Mouse (Mus musculus): Measurements from ENCODE around the gene Trappc6a.
A peak's percentile ranks its signal among the peaks of the same experiment; 100 is the strongest.
"Not testable (repeated sequence)": the region's sequence is repeated elsewhere in the genome, so short reads cannot be mapped to it uniquely, and the experiment has no call there.

Trappc6a gene

DNA sequence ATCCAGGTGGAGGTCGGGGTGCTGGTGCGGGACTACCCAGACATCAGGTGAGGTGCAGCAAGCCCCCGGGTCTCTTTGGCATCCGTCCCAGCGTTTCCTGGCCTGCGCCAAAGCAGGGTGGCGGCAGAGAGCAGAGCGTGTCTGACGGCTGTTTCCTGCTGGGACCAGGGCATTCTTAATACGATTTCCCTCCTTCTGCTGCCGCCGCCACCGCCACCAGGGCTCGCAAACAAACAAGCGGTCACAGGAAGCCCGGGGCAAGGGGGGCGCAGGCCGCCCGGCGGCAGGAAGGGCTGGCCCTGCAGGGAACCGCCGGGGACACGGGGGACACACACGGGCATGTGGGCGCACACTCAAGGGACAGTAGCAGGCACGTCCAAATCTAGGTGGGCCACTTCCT, 16.5 kb upstream of the Trappc6a start:
- DNase-seq: peak; percentile 59

DNA sequence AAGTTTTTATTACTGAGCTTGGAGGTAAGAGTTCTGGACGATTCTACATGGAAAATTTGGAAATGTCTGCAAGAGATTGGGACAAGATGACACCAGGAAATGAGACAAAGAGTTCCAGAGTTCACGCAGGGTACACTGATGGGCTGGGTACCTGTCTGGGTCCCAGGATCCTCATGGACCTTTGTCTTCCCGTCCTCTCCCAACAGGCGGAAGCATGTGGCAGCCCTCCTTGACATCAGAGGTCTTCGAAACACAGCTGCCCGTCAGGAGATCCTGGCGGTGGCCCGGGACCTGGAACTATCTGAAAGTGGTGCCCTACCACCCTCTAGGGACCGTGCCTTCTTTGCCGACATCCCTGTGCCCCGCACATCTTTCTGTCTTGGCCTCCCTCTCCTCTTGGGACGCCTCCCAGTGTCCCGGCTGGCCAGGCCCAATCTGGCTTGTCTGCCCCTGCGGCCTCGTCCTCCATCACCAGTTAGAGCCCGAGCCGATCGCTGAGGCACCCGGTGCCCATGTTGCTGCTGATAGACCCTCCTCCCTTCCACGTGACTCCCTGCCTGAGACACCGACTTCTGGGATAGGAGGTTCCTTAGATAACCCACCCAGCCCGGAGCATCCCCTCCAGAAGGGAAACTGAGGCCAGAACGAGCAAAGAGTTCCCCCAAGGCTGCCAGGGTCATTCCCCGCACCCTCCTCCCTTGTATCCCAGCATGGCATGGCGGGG, 13.3 kb upstream of the Trappc6a start:
- no peak for DNase-seq

DNA sequence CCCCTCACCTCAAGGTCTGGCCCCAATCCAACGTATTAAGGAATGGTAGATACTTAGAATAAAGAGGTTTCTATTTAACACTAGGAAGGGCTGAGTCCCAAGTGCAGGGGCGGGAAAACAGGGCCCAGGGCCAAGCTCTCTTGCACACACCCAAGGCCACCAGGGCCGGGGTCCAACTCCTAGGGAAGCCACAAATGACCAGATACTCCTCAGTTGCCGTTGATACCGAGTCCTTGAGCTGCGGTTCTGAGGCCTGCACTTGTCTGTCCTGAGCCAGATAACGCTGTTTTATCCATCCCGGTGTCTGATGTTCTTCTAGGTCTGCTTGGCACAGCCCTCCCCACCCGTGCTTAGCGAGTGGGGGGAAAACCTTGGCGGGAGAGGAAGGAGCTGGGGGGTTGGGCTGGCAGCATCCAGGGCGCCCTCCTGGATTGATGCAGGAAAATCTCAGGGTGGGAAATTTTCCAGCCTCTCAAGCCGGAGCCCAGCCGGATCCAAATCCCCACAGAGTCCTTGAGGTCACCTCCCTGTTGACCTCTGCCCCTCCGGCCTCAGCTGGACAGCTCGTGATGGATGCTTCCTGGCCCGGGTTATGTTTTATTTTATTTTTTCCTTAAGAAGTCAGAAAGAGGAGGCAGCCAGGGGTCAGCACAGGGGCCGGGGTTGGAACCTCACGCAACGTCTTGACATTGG, 12.5 kb upstream of the Trappc6a start:
- DNase-seq: no peak

DNA sequence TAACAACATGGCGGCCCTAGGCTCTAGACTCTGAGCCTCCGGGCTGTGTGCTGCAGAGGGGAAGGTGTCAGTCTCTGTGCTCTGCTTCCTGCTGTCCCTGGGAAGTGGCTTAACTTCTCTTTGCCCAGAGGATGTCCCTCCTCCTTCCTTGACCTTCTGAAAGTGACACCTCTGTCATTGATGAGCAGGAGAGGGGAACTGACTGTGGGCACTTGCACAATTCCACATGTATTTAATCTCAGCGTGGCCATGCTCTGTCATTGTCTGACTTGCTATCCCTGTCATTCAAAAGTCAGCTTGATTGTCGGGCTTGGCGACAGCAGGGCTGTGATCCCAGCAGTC, 12.0 kb upstream of the Trappc6a start:
- no peak for DNase-seq

DNA sequence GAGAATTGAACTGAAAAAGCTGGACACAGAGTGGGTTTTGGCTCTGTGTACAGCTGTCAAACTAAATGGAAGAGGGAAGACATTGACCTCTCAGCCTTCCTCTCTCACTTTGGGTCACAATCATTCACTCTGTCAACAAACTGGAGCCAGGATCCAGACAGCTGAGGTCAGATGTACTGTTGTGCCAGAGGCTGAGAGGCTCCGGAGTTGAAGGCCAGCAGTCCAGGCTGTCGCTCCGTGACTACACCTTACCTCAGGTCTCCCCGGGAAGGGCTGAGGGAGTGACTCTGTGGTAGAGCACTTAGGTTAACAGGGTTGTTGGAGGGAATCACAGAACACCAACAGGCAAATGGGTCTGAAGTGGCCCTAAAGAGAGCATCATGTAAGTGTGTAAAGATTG, 9.9 kb upstream of the Trappc6a start:
- no peak for DNase-seq

DNA sequence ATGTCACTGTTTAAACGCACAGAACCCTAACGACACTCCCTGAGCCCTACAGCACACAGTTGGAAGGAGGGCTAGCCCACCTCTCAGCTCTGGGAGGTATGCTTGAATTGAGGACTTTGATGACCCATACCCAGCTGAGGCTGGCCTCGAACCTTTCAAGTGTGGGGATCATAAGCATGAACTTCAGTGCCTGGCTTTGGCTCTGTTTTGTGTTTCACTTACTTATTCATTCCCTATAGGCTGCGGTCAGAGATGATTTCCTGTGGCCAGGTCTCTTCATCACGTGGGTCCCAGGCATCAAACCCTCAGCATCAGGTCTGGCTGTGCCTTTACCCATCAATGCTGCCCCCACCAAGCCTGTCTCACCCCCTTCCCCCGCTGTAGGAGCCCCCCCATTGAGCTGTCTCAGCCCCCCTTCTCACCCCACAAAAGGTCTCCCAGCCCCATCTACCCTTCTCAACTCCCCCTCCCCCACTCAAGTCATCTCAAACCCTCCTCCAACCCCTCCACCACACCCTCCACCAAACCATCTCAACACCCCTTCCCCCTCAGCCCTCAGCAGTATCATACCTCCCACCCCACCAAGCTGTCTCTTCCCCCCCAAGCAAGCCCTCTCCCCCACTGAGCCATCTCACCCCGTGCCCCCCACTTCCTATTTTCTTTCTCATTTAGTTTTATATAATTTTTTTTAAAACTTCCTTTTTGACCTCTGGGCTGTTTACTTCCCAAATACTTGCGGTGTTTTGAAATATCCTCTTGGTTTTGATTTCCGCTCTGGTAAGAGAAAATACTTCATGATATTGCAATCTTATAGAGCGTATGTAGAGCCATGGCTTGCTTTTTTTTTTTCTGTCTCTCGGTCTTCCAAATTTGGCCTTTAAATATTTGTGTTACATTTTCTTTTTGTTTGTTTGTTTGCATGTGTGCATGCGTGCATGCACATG, 7.5 kb upstream of the Trappc6a start:
- DNase-seq: no peak

DNA sequence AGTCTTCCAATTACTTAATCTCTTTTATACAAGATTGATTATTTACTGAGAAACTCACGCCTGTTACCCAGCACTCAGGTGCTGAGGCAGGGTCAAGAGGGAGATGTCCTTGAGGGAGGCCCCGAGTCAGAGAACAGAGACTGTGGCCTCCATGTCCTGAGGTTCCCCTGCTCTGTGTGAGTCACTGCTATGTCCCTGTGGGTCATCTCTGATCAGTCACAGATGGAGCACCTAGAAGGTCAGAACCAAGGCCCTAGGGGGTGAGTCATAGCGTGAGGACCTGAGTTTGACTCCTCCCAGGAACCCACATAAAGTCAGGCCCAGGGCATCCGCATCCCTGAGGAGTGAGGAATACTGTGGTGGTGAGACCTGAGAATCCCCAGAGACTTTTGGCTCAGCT, 6.5 kb upstream of the Trappc6a start:
- no peak for DNase-seq

DNA sequence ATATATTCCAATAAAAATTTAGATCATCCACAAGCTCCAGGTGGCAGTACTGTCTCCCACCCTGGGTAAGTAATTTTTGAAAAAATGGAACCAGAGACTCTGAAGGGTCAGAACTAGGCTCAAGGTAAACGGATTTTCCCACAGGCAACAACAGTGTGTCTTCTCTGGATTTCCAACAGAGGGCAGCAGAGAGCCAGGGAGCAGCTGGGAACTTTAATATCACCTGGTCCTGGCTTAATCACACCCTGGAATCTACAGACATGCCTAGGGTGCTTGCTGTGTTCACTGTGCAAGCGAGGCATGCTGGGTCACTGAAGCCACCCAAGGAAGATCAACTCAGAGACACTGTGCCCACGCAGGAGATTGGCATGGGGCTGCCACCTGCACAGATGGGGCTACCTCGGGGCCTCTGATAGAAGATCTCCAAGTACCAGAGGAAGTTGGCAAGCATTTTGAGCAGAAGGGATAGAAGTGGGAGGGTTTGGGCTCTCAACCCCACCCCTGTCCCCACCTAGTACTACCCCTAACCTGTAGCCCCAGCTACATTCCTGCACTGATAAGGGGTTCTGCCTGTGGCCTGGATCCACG, 4.6 kb upstream of the Trappc6a start:
- DNase-seq: peak; percentile 77

DNA sequence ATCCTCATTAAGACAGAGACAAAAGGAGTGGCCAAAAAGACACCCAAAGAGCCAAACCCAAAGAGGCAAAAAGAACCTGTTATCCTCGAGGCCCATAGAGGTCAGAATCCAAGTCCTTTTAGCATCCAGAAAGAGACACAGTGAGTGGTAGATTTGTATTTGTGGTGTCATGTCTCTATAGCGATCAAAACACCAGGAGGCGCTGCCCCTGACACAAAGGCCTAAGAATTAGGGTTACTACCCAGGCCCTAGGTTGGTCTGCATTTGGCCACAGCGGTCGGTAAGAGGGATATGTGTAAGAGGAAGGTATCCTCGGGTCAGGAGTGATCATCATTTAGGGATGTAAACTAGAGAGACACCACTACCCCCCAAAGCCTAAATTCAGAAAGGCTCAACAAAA, 1.9 kb upstream of the Trappc6a start:
- peak; percentile 37 for DNase-seq

DNA sequence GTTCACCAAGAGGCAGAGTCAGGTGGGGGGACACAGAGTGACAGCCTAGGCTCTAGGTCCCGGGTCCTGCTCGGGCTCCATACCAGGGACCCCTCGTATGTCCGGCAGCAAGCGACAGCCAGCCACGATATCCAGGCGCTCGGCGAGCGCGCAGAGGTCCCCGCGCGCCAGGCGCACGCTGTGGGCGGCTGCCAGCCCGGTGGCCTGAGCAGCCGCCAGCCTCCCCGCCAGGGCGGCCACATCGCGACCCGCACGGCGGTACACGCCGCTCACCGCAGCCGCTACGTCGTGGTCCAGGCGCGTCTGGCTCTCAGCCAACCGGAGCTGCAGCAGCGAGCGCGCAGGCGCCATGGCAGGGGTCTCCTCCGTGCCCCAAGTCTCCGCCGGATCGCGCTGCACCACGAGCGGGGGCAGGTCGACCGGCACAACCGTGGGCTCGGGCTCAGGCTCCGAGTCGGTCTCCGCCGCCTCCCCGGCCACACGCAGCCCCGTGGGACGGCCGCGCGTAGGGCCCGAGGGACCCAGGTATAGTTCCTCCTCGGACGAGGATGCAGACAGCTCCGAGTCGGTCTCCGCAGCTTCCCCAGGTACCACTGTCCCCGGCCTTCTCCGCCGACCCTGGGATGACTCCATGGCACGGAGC, 1.1 kb upstream of the Trappc6a start:
- peak; percentile 83 for DNase-seq

DNA sequence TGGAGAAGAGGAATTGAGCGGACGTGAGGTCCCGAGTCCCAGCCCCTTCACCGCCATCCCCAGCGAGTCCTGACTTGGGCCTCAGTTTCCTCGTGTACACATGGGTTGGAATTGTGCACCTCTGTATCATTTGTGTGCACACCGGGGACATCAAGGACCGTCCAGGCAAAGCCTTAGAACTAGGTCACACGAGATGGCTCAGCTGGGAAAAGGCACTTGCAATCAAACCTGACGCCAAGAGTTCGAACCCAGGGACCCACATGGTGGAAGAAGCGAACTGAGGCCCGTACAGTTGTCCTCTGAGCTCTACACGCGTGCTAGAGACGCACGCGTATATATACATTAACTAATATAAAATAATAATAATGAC, 598 bp upstream of the Trappc6a start:
- peak; percentile 35 for DNase-seq

DNA sequence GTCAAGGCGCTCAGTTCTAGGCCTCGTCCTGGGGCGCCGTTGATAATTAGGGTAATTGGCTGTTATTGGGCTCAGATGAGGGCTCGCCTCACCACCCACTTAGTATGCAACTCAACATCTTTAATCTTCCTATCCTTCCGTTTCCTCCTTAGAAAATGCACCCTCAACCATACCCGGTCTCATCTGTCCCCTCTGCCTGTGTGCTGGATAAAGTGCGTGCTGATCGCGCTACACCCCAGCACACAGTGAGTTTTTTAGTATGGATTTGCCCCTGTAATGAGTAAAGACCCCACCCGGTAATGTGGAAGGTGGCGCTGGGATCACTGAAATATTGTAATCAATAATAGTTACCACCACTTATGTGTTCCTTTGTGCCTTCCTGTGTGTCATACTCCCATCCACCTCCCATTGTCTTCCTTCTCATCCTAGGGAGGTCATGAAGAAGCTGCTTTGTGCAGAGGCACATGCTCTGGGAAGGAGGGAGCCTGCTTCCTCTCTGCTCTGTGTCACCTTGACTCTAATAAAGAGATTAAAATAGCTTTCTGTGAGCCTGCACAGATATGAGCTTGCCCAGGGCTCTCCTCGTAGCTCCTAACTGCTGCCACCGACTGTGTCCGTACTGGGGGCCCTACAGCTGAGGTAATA, 851 bp downstream of the Trappc6a start:
- no peak for DNase-seq

DNA sequence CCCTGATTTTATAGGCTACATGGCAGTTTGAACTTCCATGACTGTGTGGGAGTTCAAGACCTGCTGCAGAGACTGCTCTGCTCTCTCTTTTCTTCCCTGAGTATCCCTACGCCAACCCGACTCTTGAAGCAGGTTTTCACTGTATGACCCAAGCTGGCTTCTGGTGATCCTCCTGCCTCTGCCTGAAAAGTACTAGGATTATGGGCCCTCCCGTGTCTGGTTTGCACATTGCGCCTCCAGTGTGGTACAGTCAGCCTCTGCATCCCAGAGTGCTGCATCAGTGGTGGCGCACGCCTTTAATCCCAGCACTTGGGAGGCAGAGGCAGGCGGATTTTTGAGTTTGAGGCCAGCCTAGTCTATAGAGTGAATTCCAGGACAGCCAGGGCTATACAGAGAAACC, 1.6 kb downstream of the Trappc6a start:
- DNase-seq: no peak

DNA sequence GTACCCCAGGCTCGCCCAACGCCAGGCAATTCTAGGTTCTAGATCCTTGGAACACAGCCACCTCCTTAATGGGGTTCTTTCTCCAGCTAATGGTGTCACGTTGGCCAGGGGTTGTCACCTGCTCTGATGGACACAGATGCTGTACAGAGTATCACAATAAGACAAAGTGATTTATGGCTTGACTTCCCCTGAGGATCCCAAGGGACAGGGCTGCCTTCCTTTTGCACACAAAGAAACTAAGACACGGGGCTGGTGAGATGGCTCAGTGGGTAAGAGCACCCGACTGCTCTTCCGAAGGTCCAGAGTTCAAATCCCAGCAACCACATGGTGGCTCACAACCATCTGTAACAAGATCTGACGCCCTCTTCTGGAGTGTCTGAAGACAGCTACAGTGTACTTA, 3.7 kb downstream of the Trappc6a start:
- not testable (repeated sequence) for DNase-seq

DNA sequence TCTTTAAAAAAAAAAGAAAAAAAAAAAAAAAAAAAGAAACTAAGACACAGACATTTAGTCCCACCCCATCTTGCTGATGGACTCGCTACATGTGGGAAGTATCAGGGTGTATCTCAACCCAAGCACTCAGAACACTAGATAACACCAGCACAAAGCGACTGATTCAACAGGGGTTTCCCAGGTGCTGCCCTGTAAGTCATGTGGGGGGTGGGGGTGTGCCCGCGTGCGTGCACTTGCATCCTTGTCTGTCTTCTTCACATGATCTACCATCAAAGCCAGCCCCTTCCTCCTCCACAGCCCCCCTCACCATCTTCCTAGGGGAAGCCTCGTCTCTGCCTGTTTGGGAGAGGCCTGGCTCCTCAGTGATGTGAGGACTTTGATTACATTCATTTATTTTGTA, 4.2 kb downstream of the Trappc6a start:
- no peak for DNase-seq

DNA sequence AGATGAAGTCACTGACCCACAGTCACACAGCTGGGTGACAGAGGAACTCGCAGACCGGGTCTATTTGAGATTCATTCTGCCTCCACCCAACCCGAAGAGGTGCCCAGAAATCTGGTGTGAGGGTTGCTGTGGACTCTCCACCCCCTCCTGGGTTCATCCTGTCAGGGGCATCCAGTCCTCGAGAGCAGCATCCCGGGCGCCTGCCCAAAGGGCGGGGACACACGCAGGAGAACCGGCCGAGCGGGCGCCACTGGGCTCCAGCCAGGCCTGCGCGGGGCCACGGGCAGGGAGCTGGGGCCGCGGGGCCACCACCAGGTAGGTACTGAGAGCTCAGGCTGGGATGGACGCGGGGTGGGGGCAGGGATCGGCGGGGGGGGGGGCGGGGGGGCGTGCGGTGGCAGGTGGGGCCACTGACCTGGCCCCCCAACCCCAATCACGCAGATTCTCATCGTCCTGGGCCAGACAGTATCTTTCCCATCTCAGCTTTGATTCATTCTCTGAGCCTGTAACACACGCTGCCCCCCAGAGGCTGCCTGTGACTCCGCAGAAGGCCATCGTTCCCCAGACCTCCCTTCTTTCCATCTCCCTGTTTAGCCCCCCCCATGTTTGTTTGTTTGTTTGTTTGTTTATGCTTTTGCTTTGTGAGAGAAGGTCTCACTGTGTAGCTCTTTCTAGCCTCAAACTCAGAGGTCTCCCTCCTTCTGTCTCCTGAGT, 9.6 kb downstream of the Trappc6a start, which contains the start of gene Nkpd1:
Nkpd1 (plus strand) TSS at position 187 of the 714 bp plus-strand sequence.
- DNase-seq: peak; percentile 54

DNA sequence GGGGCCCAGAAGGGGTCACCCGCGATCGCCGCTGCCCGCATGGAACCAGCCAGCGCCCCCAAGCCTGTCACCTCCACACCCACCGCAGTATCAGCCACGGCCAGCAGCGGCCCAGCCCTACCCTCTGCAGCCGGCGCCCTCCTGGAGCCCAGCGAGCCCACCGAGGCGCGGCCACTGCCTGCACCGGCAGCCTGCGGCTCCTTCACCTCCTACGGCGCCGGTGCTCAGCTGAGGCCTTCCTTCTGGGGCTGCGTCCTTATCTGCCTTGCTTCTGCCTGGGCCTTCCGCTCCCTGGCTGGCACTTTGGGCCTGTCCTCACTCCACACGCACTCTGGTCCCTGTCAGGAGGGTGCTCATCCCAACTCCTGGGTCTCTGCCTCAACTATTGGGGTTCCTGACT, 11.8 kb downstream of the Trappc6a start:
- peak; percentile 41 for DNase-seq

DNA sequence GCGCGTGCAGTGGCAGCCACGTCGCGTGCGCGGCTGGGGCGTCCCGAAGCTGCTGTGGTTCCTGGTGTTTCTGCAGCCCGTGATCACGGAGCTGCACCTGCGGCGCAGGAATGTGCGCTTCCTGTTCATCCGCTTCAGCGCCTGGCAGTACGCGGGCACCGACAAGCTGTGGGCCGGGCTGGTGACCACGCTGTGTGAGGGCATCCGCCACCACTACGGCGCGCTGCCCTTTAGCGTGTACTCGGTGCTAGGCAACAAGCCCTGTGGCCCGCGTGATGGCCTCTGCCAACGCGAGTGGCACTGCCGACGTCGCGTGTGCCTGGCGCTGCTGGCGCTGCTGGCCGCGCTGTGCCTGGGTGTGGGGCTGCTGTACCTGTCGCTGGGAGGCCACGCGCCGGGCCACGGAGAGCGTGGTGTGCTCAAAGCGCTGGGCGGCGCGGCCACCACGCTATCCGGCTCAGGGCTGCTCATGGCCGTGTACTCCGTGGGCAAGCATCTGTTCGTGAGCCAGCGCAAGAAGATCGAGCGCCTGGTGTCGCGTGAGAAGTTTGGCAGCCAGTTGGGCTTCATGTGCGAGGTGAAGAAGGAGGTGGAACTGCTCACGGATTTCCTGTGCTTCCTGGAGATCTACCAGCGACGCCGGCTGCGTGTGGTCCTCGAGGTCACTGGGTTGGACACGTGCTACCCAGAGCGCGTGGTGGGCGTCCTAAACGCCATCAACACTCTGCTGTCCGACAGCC, 15.0 kb downstream of the Trappc6a start:
- DNase-seq: peak; percentile 68

DNA sequence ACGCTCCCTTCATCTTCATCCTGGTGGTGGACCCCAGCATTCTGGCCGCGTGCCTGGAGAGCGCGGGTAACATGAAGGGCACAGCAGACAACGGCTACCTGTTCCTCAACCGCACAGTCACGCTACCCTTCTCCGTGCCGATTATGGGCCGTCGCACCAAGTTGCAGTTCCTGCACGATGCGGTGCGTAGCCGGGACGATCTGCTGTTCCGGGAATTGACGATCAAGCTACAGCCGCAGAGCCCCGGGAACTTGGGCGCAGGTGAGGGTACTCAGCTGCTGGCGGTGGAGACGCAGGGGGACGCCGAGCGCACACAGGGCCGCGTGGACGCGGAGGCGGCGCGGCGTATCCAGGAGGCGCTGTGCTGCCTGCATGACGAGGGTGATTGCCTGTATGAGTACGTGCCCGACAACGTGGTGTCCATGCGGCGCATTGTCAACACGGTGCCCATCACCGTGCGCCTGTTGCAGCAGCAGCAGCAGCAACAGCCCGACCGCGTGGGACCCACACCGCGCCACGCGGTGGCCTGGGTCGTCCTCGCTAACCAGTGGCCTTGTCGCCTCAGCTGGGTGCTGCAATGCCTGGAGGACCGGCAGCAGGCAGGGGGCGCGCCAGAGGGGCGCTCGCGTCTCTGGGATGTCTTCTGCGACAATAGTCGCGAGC, 15.7 kb downstream of the Trappc6a start:
- DNase-seq: peak; percentile 83

DNA sequence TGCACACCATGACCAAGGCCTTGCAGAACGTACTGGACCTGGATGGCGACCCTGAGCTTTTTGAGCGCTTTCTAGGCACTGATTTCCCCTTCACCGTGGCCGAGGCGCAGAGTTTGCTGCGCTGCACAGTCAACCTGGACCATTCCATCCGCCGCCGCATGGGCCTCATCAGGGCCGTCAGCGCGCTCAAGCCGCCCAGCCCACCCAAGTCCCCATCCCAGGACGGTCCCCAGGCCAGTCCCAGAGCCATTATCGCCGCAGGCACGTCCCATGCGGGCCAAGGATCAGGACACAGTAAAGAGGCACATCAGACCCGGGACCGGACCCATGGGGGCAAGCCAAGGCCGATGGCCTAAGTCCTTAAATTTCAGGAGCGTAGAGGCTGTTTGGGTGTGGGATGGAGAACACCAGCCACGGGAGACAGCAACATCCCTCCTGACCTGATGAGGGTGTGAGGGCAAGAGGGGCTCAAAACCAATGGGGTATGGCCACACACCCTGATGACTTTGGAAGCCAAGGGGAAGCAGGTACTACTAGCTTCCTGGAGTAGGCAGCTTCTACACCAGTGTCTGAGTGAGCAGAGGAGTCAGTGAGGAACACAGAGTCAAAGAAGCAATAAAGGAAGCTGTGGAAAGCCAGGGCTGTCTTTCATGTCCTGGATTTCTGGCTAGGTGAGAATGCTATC, 16.4 kb downstream of the Trappc6a start:
- no peak for DNase-seq

Measured in retina, postnatal 1 day (tissue).